Mouse (Mus musculus) testis, adult 2 months (tissue): ENCODE measurements around the gene Trmt11.
"Not testable (repeated sequence)": the region's sequence is repeated elsewhere in the genome, so short reads cannot be mapped to it uniquely, and the experiment has no call there.

Source experiments
- CTCF ChIP-seq: fragments of 200-500 bp; IDR thresholded peaks from 2 replicates; pipeline ENCODE4 v1.5.1; 2012; ENCODE audit warnings: low read depth, mild to moderate bottlenecking, inconsistent platforms, low read length, moderate library complexity; ENCODE audit not compliant: control insufficient read depth, insufficient read depth, insufficient replicate concordance
- POLR2A ChIP-seq: fragments of 200-500 bp; IDR thresholded peaks from 2 replicates; pipeline ENCODE4 v1.6.1; 2012; ENCODE audit warnings: low read depth, mild to moderate bottlenecking, inconsistent platforms, low read length, moderate library complexity; ENCODE audit not compliant: control insufficient read depth

- not testable (repeated sequence) for TF ChIP-seq CTCF, POLR2A
Measured at GRCm38 (mm10) chr10:30498223-30498622, 102.3 kb downstream of the Trmt11 start.
